Mouse (Mus musculus) brown adipose tissue, adult 24 weeks (tissue): Measurements from ENCODE around the gene Ecel1. TPM values are rescaled to one million over a fixed set of nuclear protein-coding genes. Genes with fewer than 3 reads are reported as not detected.

Experiments
- H3K27ac ChIP-seq: fragments of 200-500 bp; replicated peaks from 2 replicates; pipeline ENCODE4 v1.5.1; 2012; ENCODE audit warnings: low read depth, mild to moderate bottlenecking, low read length
- H3K4me1 ChIP-seq: fragments of 200-500 bp; 2 replicates; pipeline ENCODE4 v1.6.1; 2012; ENCODE audit warnings: low read length, mixed read lengths; ENCODE audit not compliant: control insufficient read depth, insufficient read depth, insufficient read length
- H3K4me3 ChIP-seq: fragments of 200-500 bp; 2 replicates; pipeline ENCODE4 v1.5.1; 2012; ENCODE audit warnings: low read depth, mild to moderate bottlenecking, low read length, moderate library complexity; ENCODE audit not compliant: insufficient read depth
- polyA plus RNA-seq: library from polyadenylated mRNA; stranded (reverse); fragments of >200 nt; gene quantifications from 2 replicates; pipeline ENCODE4 v1.2.4, GENCODE M21; 2012; ENCODE audit not compliant: missing spikeins, insufficient read depth, insufficient read length

The Ecel1 gene
- polyA plus RNA-seq, 1 experiment = not detected

DNA sequence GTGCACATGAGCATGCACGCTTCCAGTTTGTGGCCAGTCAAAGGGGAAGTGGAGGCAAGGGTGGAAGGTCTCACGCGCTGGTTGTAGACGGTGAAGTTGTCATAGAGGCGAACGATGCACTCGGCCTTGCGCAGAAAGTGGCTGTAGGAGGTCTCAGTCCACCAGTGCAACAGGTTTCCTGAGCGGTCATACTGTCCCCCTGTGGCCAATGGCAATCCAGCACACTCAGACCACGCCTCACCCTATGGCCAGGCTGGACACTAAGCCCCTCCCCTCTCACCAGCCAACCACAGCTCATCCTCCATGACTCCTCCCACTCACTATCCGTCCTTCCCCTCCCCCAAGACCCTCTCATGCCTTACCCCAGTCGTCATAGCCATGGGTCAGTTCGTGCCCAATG is 6.9 kb downstream of the Ecel1 start:
- H3K4me3 ChIP-seq = no peak overlapping the region
- no peak overlapping the region for H3K27ac ChIP-seq
- H3K4me1 ChIP-seq = no peaks in the 10 kb centered on the region

DNA sequence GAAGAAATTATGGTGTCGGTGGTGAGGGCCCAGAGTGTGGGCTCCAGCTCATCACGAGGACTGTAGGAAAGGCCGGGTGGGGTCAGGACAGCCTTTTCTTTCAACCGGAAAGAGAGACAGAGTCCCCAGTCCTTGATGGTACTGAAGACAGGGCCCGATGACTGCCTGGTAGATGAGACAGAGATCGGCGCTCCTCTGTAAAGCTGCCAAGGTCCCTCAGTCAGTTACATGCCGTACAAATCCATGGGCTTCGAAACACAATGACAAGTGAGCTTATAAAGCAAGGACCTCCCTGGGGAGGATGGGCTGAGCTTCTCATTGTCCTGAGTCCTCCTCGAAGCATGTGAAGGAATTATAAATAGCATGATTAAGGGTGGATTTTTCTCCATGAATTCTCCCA is 13.2 kb downstream of the Ecel1 start:
- H3K27ac ChIP-seq = no peak overlapping the region
- no peak overlapping the region for H3K4me3 ChIP-seq
- no peaks in the 10 kb centered on the region for H3K4me1 ChIP-seq

DNA sequence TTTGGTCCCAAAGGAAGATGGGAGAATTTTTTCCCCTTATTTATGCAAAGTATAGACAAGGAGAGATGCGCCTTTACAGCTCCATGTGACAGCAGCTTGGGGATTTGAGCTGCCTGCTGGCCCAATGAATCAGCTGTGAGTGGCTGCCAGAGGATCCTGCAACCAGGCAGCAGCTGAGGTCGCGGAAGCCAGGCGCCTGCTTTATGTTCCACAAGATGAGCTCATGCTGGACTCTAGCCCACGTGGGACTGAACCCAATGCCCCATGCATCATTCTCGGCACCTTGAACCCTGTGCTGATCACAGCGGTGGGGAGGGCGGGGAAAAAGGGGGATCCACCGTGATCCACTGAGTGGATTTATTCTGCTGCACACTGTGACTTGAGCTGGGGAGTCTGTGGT is 13.9 kb downstream of the Ecel1 start:
- H3K4me3 ChIP-seq = no peak overlapping the region
- H3K4me1 ChIP-seq = no peaks in the 10 kb centered on the region
- H3K27ac ChIP-seq = no peak overlapping the region

DNA sequence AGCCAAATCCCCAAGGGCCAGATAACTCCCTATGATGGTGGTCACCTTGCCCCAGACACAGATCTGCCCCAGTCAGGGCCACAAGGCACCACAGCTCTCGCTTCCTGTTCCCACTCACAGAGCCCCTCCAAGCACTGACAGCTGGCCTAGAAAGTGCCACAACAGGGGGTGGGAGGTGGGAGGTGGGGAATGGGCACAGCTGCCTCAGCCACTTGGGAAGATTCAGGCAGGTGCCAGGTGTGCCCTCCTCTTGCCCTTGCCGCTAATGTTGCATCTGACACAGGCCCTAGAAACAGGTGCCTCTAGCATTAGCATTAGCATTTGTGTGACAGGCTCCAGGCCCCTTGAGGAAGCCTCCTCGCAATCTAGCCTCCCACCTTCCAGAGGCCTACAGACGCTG is 14.8 kb downstream of the Ecel1 start:
- H3K27ac ChIP-seq = no peak overlapping the region
- no peak overlapping the region for H3K4me3 ChIP-seq
- no peaks in the 10 kb centered on the region for H3K4me1 ChIP-seq

DNA sequence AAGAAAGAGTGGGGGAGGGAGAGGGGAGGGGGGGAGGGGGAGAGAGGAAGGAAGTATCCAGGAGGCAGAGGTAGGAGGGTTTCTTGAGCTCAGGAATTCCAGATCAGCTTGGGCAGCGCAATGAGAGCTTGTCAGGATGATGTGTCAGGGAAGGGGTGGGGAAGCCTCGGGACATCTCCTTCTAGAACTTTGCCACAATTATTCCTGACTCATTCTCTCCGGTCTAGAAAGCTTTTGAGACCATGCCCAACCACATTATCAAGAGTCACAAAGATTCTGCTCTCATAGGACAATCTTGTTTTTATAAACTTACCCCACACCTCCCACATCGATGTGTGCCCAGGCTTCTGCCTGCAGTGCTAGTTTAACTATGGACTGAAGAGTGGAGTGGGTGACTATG is 24.5 kb downstream of the Ecel1 start:
- Histone ChIP-seq H3K4me1 (no peaks in the 10 kb centered on the region), H3K4me3 (no peak overlapping the region), H3K27ac (no peak overlapping the region)

DNA sequence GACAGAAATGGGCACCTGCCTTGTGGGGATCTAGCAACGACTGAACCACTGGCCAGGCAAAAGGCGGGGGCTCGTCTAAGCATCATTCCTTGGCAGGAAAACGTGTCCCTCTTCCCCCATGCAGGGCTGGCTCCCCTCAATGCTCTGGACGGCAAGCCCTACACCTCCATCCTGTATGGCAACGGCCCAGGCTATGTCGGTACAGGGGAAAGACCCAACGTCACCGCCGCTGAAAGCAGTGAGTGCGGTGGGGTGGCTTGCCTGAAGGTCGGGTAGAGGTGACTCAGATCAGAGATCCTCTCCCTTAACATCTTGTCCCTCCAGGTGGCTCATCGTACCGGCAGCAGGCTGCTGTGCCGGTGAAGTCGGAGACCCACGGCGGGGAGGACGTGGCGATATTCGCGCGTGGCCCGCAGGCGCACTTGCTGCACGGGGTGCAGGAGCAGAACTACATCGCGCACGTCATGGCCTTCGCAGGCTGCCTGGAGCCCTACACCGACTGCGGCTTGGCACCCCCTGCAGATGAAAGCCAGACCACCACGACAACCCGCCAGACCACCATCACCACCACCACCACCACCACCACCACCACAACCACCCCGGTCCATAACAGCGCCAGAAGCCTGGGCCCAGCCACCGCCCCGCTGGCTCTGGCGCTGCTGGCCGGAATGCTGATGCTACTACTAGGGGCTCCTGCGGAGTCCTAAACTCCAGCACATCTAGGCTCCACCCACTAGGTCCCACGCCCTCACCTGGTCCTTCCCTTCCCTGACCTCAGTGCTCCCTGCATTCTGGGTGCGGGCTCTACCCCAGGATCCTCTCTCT is 28.9 kb downstream of the Ecel1 start:
- Histone ChIP-seq H3K27ac (no peak overlapping the region), H3K4me3 (no peak overlapping the region), H3K4me1 (no peaks in the 10 kb centered on the region)

DNA sequence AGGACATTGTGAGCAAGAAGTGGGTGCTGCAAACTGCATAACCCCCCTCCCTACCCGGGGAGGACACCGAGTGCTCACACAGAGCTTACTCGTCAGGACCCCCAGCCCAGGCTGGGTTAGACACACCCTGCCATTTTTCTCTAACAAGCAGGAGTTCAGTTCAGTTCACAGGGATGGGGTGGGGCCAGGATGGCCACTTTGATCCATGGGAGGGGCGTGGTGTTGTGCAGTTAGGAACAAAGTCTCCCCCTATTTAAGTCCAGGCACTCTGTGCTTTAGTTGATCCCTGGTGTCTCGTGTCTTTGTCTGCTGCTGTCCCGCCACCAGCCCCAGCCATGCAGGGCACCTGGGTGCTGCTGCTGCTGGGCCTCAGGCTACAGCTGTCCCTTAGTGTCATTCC is 31.6 kb downstream of the Ecel1 start, which contains the start of gene Akp3:
TSS of gene Akp3 (plus strand) at position 301 of the 400 bp plus-strand sequence.
- no peaks in the 10 kb centered on the region for H3K4me1 ChIP-seq
- no peak within 1 kb of the TSS for H3K4me3 ChIP-seq
- H3K27ac ChIP-seq = no peak within 1 kb of the TSS

DNA sequence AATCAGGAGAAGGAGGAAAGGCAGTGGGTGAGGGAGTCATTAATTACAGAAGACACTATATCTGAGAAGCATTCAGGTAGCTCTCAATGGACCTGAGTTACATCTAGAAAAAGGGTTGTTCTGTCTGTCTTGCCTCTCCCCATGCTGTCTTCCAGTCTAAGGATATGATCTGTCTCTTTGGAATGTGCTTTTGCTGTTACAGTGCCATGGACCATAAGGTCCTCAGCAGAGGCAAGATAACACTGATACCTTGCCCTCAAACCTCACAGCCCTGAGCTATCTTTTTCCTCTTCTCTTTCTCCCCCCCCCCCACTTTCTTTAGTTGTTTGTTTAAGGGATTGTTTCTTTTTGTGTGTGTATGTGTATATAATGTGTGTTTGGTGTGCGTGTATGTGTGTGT is 41.5 kb downstream of the Ecel1 start:
- Histone ChIP-seq H3K4me3 (no peak overlapping the region), H3K4me1 (no peaks in the 10 kb centered on the region), H3K27ac (no peak overlapping the region)

DNA sequence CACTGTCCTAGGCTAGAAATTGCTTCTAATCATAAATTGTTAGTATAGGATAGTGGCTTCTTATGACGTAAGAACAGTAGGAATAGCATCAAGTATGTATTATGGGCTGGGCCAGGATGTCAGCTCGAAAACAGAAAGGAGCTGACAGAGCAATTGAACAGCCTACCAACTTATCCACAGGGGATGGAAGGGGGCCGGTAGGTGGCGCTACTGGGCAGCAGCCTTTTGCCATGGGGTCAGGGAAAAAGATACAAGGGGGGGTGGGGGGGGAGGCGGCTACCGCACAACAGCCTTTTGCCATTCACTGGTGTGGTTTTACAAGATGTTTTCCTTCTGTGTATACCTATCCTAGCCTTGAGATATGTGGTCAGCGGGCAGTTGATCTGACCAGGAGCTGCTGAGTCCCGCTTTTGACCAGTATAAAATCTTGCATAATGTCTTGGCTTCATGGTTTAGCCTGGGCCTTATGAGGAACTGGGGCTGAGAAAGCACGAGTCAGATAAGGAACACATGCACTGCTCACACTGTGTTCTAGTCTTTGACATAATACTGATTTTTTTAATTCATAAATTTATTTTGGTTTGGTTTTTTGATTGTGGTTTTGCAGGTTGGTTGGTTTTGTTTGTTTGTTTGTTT is 44.5 kb downstream of the Ecel1 start:
- no peak overlapping the region for H3K27ac ChIP-seq

DNA sequence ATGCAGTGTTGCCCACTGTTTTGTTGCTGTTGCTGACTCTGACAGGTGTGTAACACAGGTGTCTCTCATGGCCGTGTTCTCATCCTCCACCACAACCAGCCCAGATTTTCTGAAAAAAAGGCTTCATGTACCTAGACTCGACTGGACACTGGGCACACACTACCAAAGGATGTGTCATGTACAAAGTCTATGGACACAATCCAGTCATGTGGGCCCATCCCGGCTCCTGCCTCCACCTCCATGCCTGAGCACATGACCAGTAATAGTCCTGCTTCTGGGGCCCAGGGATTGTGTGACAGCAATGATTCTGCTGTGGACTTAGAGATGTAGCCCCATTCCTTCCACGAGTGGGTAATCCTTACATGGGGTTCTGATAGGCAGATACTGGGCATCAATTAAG is 47.8 kb downstream of the Ecel1 start:
- Histone ChIP-seq H3K4me3 (no peak overlapping the region), H3K4me1 (no peaks in the 10 kb centered on the region), H3K27ac (no peak overlapping the region)

More for the DNA sequence above, 44.5 kb downstream of the Ecel1 start:
- Histone ChIP-seq H3K4me1 (no peaks in the 10 kb centered on the region), H3K4me3 (no peak overlapping the region)

DNA sequence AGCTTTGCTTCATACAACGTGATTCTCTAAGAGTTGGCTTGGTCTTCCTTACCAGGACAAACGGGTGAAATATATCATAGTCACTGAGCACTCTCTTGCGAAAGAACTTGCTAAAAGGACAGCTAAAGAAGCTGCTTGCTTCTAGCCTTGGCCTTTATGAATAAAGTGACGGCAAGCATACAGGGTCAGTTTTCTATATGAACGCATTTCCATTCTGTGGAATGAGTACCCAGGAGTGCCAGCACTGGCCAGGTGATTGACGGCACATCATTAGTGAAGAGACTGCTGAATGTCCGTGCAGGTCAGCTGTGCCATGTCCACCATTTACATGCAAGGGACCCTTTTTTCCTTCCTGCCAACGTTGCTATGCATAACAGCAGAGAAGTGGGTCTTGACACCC is 49.8 kb downstream of the Ecel1 start:
- Histone ChIP-seq H3K27ac (no peak overlapping the region), H3K4me3 (no peak overlapping the region)

DNA sequence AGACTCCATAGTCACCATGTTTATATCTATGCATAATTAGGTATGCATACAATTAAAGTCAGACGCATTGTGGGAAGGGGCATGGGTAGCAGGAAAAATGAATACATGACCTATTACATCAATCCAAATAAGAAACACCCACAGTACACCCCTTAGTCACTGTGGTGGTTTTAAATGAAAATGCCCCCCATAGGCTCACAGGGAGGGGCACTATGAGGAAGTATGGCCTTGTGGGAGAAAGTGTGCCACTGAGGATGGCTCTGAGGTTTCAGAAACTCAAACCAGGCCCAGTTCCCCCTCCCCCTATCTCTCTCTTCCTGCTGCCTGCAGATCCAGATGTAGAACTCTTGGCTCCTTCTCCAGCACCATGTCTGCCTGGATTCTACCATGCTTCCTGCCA is 52.4 kb downstream of the Ecel1 start:
- Histone ChIP-seq H3K4me3 (no peak overlapping the region), H3K27ac (no peak overlapping the region), H3K4me1 (no peaks in the 10 kb centered on the region)

More for the DNA sequence above, 49.8 kb downstream of the Ecel1 start:
- no peaks in the 10 kb centered on the region for H3K4me1 ChIP-seq

DNA sequence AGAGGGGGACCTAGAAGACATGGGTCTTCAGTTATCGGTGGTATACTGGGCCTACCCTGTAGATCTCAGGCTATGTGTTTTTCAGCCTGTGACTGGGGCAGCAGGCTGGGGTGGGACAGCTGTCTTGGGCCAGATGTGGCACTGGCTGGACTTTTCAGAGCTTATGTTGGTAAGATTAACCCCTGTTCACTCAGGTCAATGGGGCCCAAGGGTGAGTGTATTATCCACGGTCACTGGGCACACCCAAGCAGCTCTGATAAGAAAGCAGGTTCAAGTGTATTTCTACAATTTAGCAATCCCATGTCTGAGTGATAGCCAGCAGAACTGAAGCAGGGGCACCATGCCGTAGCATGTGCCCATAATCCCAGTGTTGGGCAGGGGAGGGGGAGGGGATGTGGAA is 54.2 kb downstream of the Ecel1 start:
- H3K27ac ChIP-seq = no peak overlapping the region
- H3K4me3 ChIP-seq = no peak overlapping the region
- no peaks in the 10 kb centered on the region for H3K4me1 ChIP-seq

DNA sequence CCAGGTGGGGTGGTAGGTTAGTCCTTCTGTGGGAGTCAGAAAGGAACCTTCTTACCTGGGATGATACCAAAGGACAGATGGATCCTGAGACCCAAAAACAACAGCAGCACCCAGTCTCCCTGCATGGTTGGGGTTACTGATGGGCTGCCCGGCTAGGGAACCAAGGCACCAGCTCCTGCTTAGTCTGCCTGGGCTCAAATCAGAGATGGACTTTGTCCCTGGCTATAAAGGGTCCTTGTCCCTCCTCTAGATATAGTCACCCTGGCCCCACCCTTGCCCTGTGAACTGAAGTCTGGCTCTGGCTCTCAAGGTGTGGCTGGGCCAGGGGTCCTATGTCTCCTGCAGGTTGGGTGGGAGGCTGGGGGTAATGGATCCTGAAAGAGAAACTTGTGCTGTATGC is 54.9 kb downstream of the Ecel1 start, which contains the start of gene Alpi:
TSS of gene Alpi (minus strand) at position 196 of the 400 bp plus-strand sequence.
- no peak within 1 kb of the TSS for H3K27ac ChIP-seq
- H3K4me1 ChIP-seq = no peaks in the 10 kb centered on the region
- no peak within 1 kb of the TSS for H3K4me3 ChIP-seq

DNA sequence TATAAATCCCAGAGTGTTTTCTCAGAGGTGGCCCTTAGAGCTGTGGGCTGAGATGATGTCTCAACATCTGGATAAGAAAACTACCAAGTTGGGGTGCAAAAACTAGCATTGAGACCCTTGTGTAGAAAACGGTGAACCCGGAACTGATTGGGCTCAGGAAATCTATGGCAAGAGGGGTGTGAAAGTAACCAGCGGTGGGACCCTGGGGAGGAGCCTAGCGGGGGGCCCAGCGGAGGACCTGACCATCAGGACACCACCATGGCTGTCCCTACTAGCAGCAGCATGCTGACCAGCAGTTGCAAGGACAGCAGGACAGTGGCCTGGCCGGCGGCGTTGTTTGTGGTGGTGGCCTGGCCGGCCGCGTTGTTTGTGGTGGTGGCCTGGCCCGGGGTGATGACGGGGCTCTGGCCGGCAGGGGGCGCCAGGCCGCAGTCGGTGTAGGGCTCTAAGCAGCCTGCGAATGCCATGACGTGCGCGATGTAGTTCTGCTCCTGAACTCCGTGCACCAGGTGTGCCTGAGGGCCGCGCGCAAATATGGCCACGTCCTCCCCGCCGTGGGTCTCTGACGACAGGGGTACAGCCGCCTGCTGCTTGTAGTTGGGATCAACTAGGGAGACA is 57.9 kb downstream of the Ecel1 start:
- H3K4me1 ChIP-seq = no peaks in the 10 kb centered on the region
- no peak overlapping the region for H3K27ac ChIP-seq
- no peak overlapping the region for H3K4me3 ChIP-seq
